Mouse (Mus musculus) stomach, postnatal 0 days (tissue): ENCODE measurements at regions not wholly inside any gene's neighbourhood (a gene's known extent, or its start where the extent isn't known, plus 50 kb on each side); places are given as distances from the start of the nearest gene placed in this dataset.

Experiments used
- ATAC-seq: fragments of 200-750 bp; cut with Nextera tagmentation; 2 replicates; pipeline ENCODE4 v1.8.0; 2017; ENCODE audit not compliant: low FRiP score, low TSS enrichment
- DNase-seq: peaks from one replicate; pipeline ENCODE4 v3.0.0-alpha.2; 2016; ENCODE audit warnings: low spot score
- H3K27ac ChIP-seq: fragments of 300-500 bp; sonication (generic); replicated peaks from 2 replicates; pipeline ENCODE4 v1.5.1; 2014; ENCODE audit warnings: mild to moderate bottlenecking, control low read depth
- H3K27me3 ChIP-seq: fragments of 300-500 bp; sonication (generic); 2 replicates; pipeline ENCODE4 v1.6.1; 2014; ENCODE audit warnings: low read length; ENCODE audit not compliant: control insufficient read depth, insufficient read depth
- H3K36me3 ChIP-seq: fragments of 300-500 bp; sonication (generic); 2 replicates; pipeline ENCODE4 v1.6.1; 2014; ENCODE audit warnings: low read length, mixed read lengths; ENCODE audit not compliant: control insufficient read depth, insufficient read depth
- H3K4me1 ChIP-seq: fragments of 300-500 bp; sonication (generic); replicated peaks from 2 replicates; pipeline ENCODE4 v1.6.1; 2014; ENCODE audit warnings: antibody characterized with exemption; ENCODE audit not compliant: control insufficient read depth, insufficient read depth
- H3K4me2 ChIP-seq: fragments of 300-500 bp; sonication (generic); replicated peaks from 2 replicates; pipeline ENCODE4 v1.6.1; 2014; ENCODE audit warnings: low read depth, mild to moderate bottlenecking, control low read depth, moderate library complexity
- H3K4me3 ChIP-seq: fragments of 300-500 bp; sonication (generic); 2 replicates; pipeline ENCODE4 v1.5.1; 2014; ENCODE audit warnings: low read depth, low read length, control low read depth
- H3K9ac ChIP-seq: fragments of 300-500 bp; sonication (generic); 2 replicates; pipeline ENCODE4 v1.6.1; 2014; ENCODE audit warnings: mild to moderate bottlenecking, low read length, control low read depth, mixed read lengths
- H3K9me3 ChIP-seq: fragments of 300-500 bp; sonication (generic); 2 replicates; pipeline ENCODE4 v1.6.1; 2016; ENCODE audit warnings: low read length; ENCODE audit not compliant: control insufficient read depth
- CTCF ChIP-seq: IDR thresholded peaks from 2 replicates; pipeline ENCODE4 v1.5.1; 2016; ENCODE audit warnings: antibody characterized with exemption, low read depth, mild to moderate bottlenecking, moderate library complexity
- EP300 ChIP-seq: optimal IDR thresholded peaks from 2 replicates; pipeline ENCODE3; 2016; ENCODE audit warnings: antibody characterized with exemption
- WGBS: fragments of 180-500 bp; shearing (Covaris S2); extraction: QIAGEN DNeasy Blood & Tissue Kit; methylation state at CpG from one replicate; pipeline ENCODE4 v1.1.7; 2014; 5-methylcytosine and 5-hydroxymethylcytosine counted together

DNA sequence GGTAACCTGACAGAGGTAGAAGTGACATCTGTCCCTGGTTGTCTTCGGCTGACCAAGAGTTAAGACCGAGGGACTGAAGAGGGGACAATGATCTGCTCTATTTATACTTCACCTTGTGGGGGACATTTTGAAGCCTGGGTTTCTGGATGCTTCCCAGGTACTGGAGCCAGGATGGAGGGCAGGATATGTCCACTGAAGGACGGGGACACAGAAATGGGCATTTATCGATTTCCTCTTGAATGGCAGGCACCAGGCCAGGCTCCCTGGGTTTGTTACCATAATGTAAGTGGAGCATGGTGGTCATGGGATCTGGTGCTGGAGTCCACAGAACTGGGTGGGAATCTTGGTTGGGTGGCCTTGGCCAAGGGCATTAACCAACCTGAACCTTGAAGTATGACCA lies 108.0 kb upstream of the Sdk2 start:
- H3K4me1 ChIP-seq: peaks cover 4% of the 10 kb centered on the region; the same call in 1 of the 2 replicates
- H3K4me3 ChIP-seq: no peak overlapping the region
- H3K9ac ChIP-seq: no peak overlapping the region
- no peaks in the 10 kb centered on the region for H3K9me3 ChIP-seq
- H3K27me3 ChIP-seq: no peaks in the 10 kb centered on the region
- no peak overlapping the region for H3K27ac ChIP-seq
- no peak overlapping the region for H3K4me2 ChIP-seq
- DNase-seq (no peak), ATAC-seq (no peak)
- 89% methylated on average over 4 of the region's 4 CpGs for WGBS
- TF ChIP-seq CTCF (no peak), EP300 (no peak)
- H3K36me3 ChIP-seq: no peaks in the 10 kb centered on the region

DNA sequence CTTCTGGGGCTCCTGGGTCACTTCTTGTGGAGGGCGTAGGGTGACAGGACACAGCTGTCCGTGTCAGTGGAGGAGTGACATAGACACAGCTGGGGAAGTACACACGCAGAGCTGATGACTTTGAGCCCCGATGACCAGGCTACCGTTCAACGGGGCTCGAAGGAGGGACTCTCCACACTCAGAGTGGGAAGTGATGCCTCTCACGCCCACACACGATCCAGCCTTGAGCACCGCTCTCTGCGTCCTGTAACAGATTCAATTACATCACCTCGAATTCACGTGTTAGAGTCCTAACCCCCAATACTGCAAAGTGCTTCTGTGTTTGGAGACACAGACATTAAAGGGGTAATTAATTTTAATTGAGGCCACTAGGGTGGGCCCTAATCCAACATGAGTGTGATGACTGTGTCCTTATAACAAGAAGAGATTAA lies 101.4 kb upstream of the Sdk2 start:
- ATAC-seq: no peak
- no peaks in the 10 kb centered on the region for H3K9me3 ChIP-seq
- H3K4me2 ChIP-seq: no peak overlapping the region
- no peak overlapping the region for H3K9ac ChIP-seq
- H3K4me3 ChIP-seq: no peak overlapping the region
- 59% methylated on average over 13 of the region's 13 CpGs for WGBS
- no peaks in the 10 kb centered on the region for H3K27me3 ChIP-seq
- no peak for DNase-seq
- H3K36me3 ChIP-seq: no peaks in the 10 kb centered on the region
- H3K4me1 ChIP-seq: no peaks in the 10 kb centered on the region
- TF ChIP-seq CTCF: no peak
- TF ChIP-seq EP300: no peak
- H3K27ac ChIP-seq: no peak overlapping the region

DNA sequence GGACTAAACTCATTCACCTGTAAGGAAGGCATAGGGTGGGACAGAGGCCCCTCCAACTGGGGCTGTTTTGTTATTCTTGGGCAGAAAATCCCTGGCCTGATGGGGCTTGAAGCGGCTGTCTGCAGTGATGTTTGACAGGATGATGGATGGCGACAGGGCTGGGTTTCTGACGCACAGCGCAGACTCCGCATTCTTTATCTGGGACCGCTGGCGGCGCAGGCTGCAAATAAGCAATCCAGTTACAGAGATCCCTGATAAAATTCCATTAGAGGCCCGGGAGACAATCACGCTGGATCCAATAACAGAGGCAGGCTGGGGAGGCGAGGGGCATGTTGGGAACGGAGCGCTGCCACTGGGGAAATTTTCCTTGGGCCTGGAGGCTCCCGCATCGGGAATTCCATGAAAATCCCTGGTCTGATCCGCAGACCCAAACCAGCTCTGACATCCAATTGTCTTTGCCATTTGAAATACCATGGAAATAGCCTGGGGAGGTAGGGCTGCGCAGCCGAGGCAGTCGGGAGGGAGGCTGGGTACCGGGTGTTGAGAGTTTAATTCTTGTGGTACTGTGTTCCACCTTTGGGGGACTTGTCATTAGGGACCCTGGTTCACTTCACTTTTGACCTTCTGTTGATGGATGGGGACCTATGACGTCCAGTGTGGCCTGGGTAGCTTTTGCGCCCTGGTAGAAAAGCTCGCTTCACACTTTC lies 99.0 kb upstream of the Sdk2 start:
- no peak overlapping the region for H3K4me3 ChIP-seq
- DNase-seq: no peak
- H3K27ac ChIP-seq: no peak overlapping the region
- H3K27me3 ChIP-seq: no peaks in the 10 kb centered on the region
- no peaks in the 10 kb centered on the region for H3K36me3 ChIP-seq
- no peaks in the 10 kb centered on the region for H3K9me3 ChIP-seq
- 0 out of 2 replicates have a peak overlapping the region, but pooled peaks have one; percentile 23 for H3K9ac ChIP-seq
- no peak overlapping the region for H3K4me2 ChIP-seq
- H3K4me1 ChIP-seq: no peaks in the 10 kb centered on the region
- TF ChIP-seq CTCF (no peak), EP300 (no peak)
- WGBS: 20% methylated on average over 23 of the region's 23 CpGs
- no peak for ATAC-seq

DNA sequence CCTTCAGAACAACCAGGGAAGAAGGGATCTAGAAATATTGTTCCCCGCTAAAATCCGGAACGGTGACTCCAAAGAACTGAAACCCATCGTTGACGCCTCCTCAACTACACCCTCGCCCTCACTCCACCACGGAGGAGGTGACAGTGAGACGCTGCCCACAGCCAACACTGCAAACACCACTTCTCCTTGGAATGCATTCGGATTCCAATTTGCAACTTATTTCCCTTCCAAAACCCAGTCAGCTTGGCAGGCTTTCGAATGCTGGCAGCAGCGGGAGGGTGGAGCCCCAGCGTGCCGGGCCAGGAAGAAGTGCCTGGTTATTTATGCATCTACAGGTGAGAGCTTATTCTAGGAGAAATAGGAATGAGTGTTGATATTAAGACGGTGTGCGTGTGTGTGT lies 85.9 kb upstream of the Sdk2 start:
- no peak for ATAC-seq
- no peak overlapping the region for H3K27ac ChIP-seq
- no peak overlapping the region for H3K4me2 ChIP-seq
- H3K9me3 ChIP-seq: no peaks in the 10 kb centered on the region
- no peaks in the 10 kb centered on the region for H3K27me3 ChIP-seq
- no peaks in the 10 kb centered on the region for H3K4me1 ChIP-seq
- TF ChIP-seq CTCF (no peak), EP300 (no peak)
- 67% methylated on average over 15 of the region's 15 CpGs for WGBS
- DNase-seq: peak; percentile 23
- no peak overlapping the region for H3K4me3 ChIP-seq
- H3K9ac ChIP-seq: no peak overlapping the region
- H3K36me3 ChIP-seq: no peaks in the 10 kb centered on the region

DNA sequence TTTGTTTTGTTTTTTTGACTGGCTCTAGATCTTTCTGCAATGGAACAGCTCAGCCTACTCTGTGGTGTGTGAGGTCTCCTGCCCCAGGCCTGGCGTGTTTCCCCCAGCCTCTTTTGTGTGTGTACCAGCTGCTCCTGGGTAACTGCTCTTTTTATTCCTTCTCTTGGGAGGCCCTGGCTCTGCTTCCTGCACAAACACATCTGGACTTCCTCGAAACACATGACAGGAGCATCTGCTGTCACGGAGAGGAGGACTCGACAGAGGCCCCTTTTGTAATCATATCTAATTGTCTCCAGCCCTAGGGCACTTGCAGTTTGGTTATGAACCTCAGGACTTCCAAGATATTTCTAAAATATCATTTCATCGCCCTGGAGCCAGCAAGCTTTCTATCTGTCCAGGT lies 79.5 kb upstream of the Sdk2 start:
- 39% methylated on average over 5 of the region's 5 CpGs for WGBS
- Histone ChIP-seq H3K4me3 (no peak overlapping the region), H3K27ac (no peak overlapping the region), H3K9ac (no peak overlapping the region), H3K36me3 (no peaks in the 10 kb centered on the region), H3K4me2 (no peak overlapping the region), H3K9me3 (no peaks in the 10 kb centered on the region), H3K4me1 (no peaks in the 10 kb centered on the region), H3K27me3 (no peaks in the 10 kb centered on the region)
- no peak for ATAC-seq
- no peak for DNase-seq
- TF ChIP-seq CTCF (no peak), EP300 (no peak)

DNA sequence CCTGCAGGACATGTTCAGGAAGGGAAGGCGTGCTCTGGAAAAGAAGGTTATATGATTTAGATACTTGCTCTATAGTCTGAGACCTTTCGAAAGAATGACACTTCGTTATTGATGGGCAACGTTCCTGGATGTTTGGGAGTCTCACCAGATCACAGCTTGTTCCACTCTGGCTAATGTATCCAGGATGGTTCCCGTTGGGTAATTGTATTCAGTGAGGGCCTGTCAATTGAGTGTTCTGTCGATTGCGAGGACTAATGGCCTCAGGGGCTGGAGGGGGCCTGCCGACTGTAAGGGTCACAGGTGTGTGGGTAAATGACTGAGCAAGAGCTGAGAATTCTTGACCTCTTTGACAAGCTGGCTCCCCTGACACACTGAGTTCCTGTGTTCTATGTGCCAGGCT lies 62.4 kb upstream of the Sdk2 start:
- Histone ChIP-seq H3K4me2 (no peak overlapping the region), H3K9ac (no peak overlapping the region), H3K9me3 (no peaks in the 10 kb centered on the region), H3K27ac (no peak overlapping the region), H3K4me1 (no peaks in the 10 kb centered on the region), H3K4me3 (no peak overlapping the region), H3K27me3 (no peaks in the 10 kb centered on the region), H3K36me3 (no peaks in the 10 kb centered on the region)
- WGBS: 56% methylated on average over 8 of the region's 8 CpGs
- no peak for TF ChIP-seq CTCF
- TF ChIP-seq EP300: no peak
- ATAC-seq: no peak
- no peak for DNase-seq
